Comparison of ENCODE assay signal across 26 mouse cellular contexts in genomic region chr6:100462757-100463156, GRCm38 (mm10).
DNase-seq lines count a peak whose midpoint lies in the region; ATAC-seq lines count a peak whose summit lies in the region.
"Had no signal": no experiment of that assay in that cellular context is flagged by ENCODE, and none has a peak within 500 bp of the region (broad histone marks: within the 10 kb centered on the region; RNA-seq: fewer than 3 reads in every experiment).

No protein-coding gene starts in this region.

- peaks cover 88% of the 10 kb centered on the region for H3K9me3 ChIP-seq in megakaryocyte, embryonic 14.5 days

- no peak for ATAC-seq in megakaryocyte, adult 5-6 weeks (ENCODE audit: poor library complexity, severe bottlenecking)
- ATAC-seq: activated CD4-positive, CD25-positive, alpha-beta regulatory T cell, adult 4 months; CD4-positive, CD25-positive, alpha-beta regulatory T cell, adult 4 months; forebrain, embryonic 14.5 days; forebrain, postnatal 0 days; Patski had no signal

- peaks cover 7% of the 10 kb centered on the region; the same call in 1 of the 2 replicates for H3K4me1 ChIP-seq in megakaryocyte, embryonic 14.5 days
- H3K4me1 ChIP-seq: embryonic facial prominence, embryonic 13.5 days; embryonic facial prominence, embryonic 15.5 days; forebrain, embryonic 10.5 days; forebrain, embryonic 12.5 days had no signal

- no peaks in the 10 kb centered on the region for H3K36me3 ChIP-seq in megakaryocyte, embryonic 14.5 days (replicated peaks; ENCODE audit: low read length)
- H3K36me3 ChIP-seq: embryonic facial prominence, embryonic 13.5 days; embryonic facial prominence, embryonic 15.5 days; forebrain, embryonic 10.5 days; forebrain, embryonic 12.5 days; G1E had no signal

- peaks cover 39% of the 10 kb centered on the region for H3K27me3 ChIP-seq in megakaryocyte, embryonic 14.5 days (replicated peaks)
- H3K27me3 ChIP-seq: Patski had no signal

- DNase-seq in ES-CJ7 (ENCODE audit: low read depth, low spot score) (peak; percentile 74), R1 (ENCODE audit: low read depth, low spot score) (peak; percentile 31)
- no peak for DNase-seq in embryo, embryonic 11 days
- DNase-seq in testis, postnatal 10 days (ENCODE audit: low spot score): no peak
- DNase-seq: adrenal gland, adult 8-10 months; adrenal gland, postnatal 14 days; adrenal gland, postnatal 36 days; B cell, adult 2 months; cerebellum, adult 11-12 months; cerebellum, adult 2 months; cerebellum, adult 9-10 months; cerebellum, postnatal 10 days; cerebellum, postnatal 25 days; forebrain, postnatal 0 days had no signal

- H3K4me3 ChIP-seq in megakaryocyte, embryonic 14.5 days (replicated peaks): peak overlapping the region; percentile 26
- H3K4me3 ChIP-seq: embryonic facial prominence, embryonic 13.5 days; embryonic facial prominence, embryonic 15.5 days; erythroblast, embryonic 14.5 days; forebrain, embryonic 10.5 days; forebrain, embryonic 12.5 days had no signal

Comparison
In these comparisons a context has a peak if more than half of its experiments do, and no peak if none do; other contexts are left out.
1. DNase-seq: peak in ES-CJ7 (single experiment) and R1 (single experiment); none in embryo, embryonic 11 days (single experiment) and testis, postnatal 10 days (single experiment).